Mouse (Mus musculus): ENCODE results near the gene Nfx1. TPM values are rescaled to one million over a fixed set of nuclear protein-coding genes. Genes with fewer than 3 reads are reported as not detected.

The Nfx1 gene
- polyA plus RNA-seq, 1 experiment from 2014 or later = 114 TPM

DNA sequence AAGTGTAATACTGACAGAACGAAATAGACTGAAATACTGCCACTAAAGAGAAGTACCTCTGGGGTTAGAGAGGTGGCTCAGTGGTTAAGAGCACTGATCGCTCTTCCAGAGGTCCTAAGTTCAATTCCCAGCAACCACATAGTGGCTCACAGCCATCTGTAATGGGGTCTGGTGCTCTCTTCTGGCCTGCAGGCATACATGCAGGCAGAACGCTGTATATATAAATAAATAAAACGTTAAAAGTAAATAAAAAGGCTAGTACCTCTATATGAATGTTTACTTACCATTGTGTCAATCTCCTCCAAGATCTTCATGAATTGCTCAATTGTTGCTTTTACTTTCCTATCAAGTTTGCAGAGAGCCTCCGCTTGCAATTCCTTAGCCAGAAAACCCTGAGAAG is 31.9 kb upstream of the Nfx1 start:
- H3K4me3 ChIP-seq (replicated peaks; ENCODE audit: low read depth, low read length) = no peak overlapping the region
- no peak overlapping the region for H3K9ac ChIP-seq (replicated peaks; ENCODE audit: low read length)
- no peaks in the 10 kb centered on the region for H3K27me3 ChIP-seq (ENCODE audit: control insufficient read depth, insufficient read depth, low read length)
- WGBS = 95% methylated on average over 5 of the region's 5 CpGs
- peaks cover 88% of the 10 kb centered on the region for H3K36me3 ChIP-seq (ENCODE audit: control insufficient read depth, insufficient read depth, low read length)
- no peaks in the 10 kb centered on the region for H3K9me3 ChIP-seq (ENCODE audit: control insufficient read depth, low read length)
- no peak for ATAC-seq (ENCODE audit: low FRiP score, low TSS enrichment)
- DNase-seq = no peak
- H3K4me2 ChIP-seq (ENCODE audit: low read length) = no peak overlapping the region
- no peak overlapping the region for H3K27ac ChIP-seq (replicated peaks; ENCODE audit: low read depth, low read length)
- no peaks in the 10 kb centered on the region for H3K4me1 ChIP-seq (ENCODE audit: control insufficient read depth, insufficient read depth, low read length)

DNA sequence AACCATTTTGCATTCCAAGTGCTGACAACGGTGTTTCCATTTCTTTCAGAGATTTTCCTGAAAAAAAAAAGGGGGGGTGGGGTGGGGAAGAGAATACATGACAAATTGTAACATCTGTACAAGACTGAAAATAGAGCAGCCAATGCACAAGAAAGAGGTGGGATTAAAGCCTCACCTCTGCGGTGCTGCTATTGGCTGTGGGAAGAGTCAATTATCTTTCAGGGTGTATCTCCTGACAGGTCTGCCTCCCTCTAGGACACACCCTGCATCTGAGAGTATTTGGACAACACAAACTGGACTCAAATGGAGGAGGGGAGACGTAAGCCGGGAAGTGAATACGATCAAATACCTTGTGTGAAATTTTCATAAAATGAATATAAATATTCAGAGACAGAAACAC is 27.1 kb upstream of the Nfx1 start:
- Histone ChIP-seq H3K4me2 (ENCODE audit: low read length) (no peak overlapping the region), H3K9ac (replicated peaks; ENCODE audit: low read length) (no peak overlapping the region), H3K27me3 (ENCODE audit: control insufficient read depth, insufficient read depth, low read length) (no peaks in the 10 kb centered on the region), H3K36me3 (ENCODE audit: control insufficient read depth, insufficient read depth, low read length) (peaks cover 69% of the 10 kb centered on the region), H3K4me1 (ENCODE audit: control insufficient read depth, insufficient read depth, low read length) (peaks cover 11% of the 10 kb centered on the region), H3K4me3 (replicated peaks; ENCODE audit: low read depth, low read length) (no peak overlapping the region), H3K9me3 (ENCODE audit: control insufficient read depth, low read length) (no peaks in the 10 kb centered on the region), H3K27ac (replicated peaks; ENCODE audit: low read depth, low read length) (no peak overlapping the region)
- ATAC-seq (ENCODE audit: low FRiP score, low TSS enrichment) (no peak), DNase-seq (no peak)
- 98% methylated on average over 5 of the region's 5 CpGs for WGBS

DNA sequence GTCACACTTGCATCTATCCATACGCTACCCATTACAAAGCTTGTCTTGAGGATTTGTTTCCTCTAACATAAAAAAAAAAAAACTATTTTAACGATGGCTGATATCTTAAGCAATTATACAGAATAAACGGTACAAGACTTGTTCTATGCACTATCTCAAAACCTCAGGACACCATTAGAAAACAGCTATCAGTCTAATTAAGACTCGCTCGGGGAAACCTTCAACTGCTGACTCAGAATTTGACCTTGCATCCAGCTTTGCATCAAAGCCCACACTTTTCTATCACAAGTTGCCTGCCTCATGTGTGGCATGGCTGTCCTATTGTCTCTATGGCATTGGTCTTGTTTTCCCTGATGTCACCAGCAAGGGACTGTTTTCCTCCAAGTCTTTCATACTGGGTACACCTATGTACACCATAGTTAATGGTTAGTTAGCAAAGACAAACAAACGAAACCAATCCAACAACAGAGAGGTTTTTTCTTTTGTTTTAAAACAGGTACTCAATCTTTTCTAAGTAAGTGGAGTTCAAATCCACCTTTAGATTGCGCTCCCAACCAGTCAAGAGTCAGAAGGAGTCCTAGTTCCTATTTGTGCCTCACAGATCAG is 24.1 kb upstream of the Nfx1 start:
- no peaks in the 10 kb centered on the region for H3K27me3 ChIP-seq (ENCODE audit: control insufficient read depth, insufficient read depth, low read length)
- H3K4me3 ChIP-seq (replicated peaks; ENCODE audit: low read depth, low read length) = peak overlapping the region; percentile 85
- no peak for DNase-seq
- peaks cover 55% of the 10 kb centered on the region for H3K36me3 ChIP-seq (ENCODE audit: control insufficient read depth, insufficient read depth, low read length)
- 94% methylated on average over 7 of the region's 7 CpGs for WGBS
- H3K4me1 ChIP-seq (ENCODE audit: control insufficient read depth, insufficient read depth, low read length) = peaks cover 17% of the 10 kb centered on the region
- H3K9me3 ChIP-seq (ENCODE audit: control insufficient read depth, low read length) = no peaks in the 10 kb centered on the region
- no peak overlapping the region for H3K27ac ChIP-seq (replicated peaks; ENCODE audit: low read depth, low read length)
- H3K9ac ChIP-seq (replicated peaks; ENCODE audit: low read length) = peak overlapping the region; percentile 86; the same call in 1 of the 2 replicates
- no peak for ATAC-seq (ENCODE audit: low FRiP score, low TSS enrichment)
- H3K4me2 ChIP-seq (ENCODE audit: low read length) = peak overlapping the region; percentile 63

DNA sequence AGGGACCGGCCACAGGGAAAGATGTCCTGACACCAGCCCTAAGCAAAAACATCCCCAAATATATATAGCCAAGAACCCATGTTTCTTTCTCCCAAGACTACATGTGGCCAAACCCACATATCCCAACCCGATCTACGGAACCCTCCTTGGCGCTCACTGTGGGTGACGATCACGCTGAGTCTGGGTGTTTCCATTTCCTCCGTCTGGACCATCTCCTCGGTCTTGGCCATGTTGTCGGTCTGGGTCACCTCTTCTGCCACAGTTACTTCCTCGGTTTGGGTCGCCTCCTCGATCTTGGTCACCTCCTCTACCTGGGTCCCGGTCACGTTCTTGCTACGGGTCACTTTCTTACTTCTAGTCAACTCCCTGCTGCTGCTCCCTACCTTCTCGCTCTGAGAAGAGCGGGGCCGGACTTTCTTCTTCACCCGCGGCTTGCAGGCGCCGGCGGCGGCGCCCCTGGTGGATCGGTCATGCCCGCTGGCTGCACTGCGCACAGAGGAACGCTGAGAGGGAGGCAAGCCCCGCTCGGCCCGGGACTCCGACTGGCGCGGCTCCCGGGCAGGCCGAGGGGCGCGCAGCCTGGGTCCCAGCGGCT is 23.0 kb upstream of the Nfx1 start:
- WGBS = under 1% methylated on average over 40 of the region's 40 CpGs
- Histone ChIP-seq H3K27me3 (ENCODE audit: control insufficient read depth, insufficient read depth, low read length) (no peaks in the 10 kb centered on the region), H3K4me2 (ENCODE audit: low read length) (peak overlapping the region; percentile 63), H3K36me3 (ENCODE audit: control insufficient read depth, insufficient read depth, low read length) (peaks cover 52% of the 10 kb centered on the region), H3K4me3 (replicated peaks; ENCODE audit: low read depth, low read length) (peak overlapping the region; percentile 85), H3K9me3 (ENCODE audit: control insufficient read depth, low read length) (no peaks in the 10 kb centered on the region), H3K4me1 (ENCODE audit: control insufficient read depth, insufficient read depth, low read length) (peaks cover 17% of the 10 kb centered on the region), H3K27ac (replicated peaks; ENCODE audit: low read depth, low read length) (peak overlapping the region; percentile 84), H3K9ac (replicated peaks; ENCODE audit: low read length) (peak overlapping the region; percentile 86)
- ATAC-seq (ENCODE audit: low FRiP score, low TSS enrichment) (no peak; the same call in 1 of the 2 replicates), DNase-seq (no peak)

DNA sequence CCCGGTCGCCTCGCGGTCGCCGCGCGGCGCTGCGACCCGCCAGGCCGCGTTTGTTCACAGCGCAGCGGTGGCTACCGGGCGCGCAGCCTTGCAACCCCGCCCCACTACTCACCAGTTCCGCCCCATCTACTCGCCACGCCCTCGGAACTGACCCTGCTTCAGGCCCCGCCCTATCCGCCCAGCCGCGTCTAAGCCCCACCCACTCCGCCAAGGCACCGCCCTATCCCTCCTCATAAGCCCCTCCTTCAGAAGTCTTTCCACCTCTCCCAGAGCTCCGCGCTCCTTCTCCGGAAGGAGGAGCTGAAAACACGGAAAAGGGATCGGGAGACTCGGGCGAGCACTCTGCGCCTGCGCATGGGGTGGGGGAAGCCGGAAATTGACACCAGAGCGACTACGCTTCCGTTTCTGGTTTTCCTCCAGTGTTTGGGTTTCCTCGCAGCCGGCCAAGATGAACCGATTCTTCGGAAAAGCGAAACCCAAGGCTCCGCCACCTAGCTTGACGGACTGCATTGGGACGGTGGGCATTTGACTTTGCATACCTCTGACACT is 22.5 kb upstream of the Nfx1 start, which contains the start of the genes Bag1 and Chmp5:
Gene Bag1 (minus strand): TSS at position 135 of the 549 bp plus-strand sequence.
Gene Chmp5 (plus strand): TSS at position 248 of the 549 bp plus-strand sequence.
- peak within 1 kb of the TSS; percentile 85 for H3K4me3 ChIP-seq (replicated peaks; ENCODE audit: low read depth, low read length)
- peaks cover 52% of the 10 kb centered on the region for H3K36me3 ChIP-seq (ENCODE audit: control insufficient read depth, insufficient read depth, low read length)
- peak; percentile 99 for DNase-seq
- H3K9me3 ChIP-seq (ENCODE audit: control insufficient read depth, low read length) = no peaks in the 10 kb centered on the region
- under 1% methylated on average over 50 of the region's 50 CpGs for WGBS
- H3K27me3 ChIP-seq (ENCODE audit: control insufficient read depth, insufficient read depth, low read length) = no peaks in the 10 kb centered on the region
- ATAC-seq (ENCODE audit: low FRiP score, low TSS enrichment) = peak; percentile 99
- H3K4me2 ChIP-seq (ENCODE audit: low read length) = peak within 1 kb of the TSS; percentile 66
- peaks cover 17% of the 10 kb centered on the region for H3K4me1 ChIP-seq (ENCODE audit: control insufficient read depth, insufficient read depth, low read length)
- peak within 1 kb of the TSS; percentile 84 for H3K27ac ChIP-seq (replicated peaks; ENCODE audit: low read depth, low read length)
- H3K9ac ChIP-seq (replicated peaks; ENCODE audit: low read length) = peak within 1 kb of the TSS; percentile 86

DNA sequence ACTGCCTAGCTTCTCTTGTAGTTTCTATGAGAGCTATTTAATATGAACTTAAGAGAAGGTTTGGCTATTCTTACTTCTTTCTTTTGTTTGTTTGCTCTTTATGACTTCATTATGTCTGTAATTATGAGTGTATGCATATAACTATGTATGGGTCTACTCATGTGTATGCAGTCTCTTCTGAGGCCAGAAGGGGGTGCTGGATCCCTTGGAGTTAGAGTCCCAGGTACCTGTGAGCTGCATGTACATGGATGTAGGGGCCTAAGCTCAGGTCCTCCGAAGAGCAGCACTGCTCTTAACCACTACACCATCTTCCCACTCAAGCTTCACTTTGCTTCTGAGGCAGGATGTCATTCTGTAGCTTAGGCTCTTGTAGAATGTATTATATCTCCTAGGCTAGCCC is 17.2 kb upstream of the Nfx1 start:
- H3K4me2 ChIP-seq (ENCODE audit: low read length) = no peak overlapping the region
- peaks cover 76% of the 10 kb centered on the region for H3K36me3 ChIP-seq (ENCODE audit: control insufficient read depth, insufficient read depth, low read length)
- 90% methylated on average over 1 of the region's 1 CpGs for WGBS

DNA sequence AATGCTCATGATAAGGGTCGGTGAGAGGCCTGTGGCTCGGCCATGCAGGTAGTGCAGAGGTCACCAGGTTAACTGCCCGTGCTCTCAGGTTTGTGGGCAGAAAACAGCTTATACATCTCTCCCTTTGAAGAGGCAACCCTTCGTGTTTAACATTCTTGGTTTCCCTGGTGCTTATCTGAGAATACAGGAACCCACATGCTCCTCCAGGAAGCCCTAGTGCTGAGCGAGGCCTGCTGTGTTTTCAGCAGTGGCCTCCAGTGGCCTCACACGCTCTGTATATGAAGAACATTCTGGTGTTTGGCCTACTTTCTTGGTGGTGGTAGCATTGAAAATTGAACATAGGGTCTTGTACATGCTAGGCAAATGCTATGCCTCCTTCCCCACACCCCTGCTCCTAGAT is 14.8 kb upstream of the Nfx1 start:
- DNase-seq (no peak), ATAC-seq (ENCODE audit: low FRiP score, low TSS enrichment) (no peak)
- 94% methylated on average over 6 of the region's 6 CpGs for WGBS
- no peaks in the 10 kb centered on the region for H3K9me3 ChIP-seq (ENCODE audit: control insufficient read depth, low read length)
- no peak overlapping the region for H3K4me2 ChIP-seq (ENCODE audit: low read length)
- H3K27me3 ChIP-seq (ENCODE audit: control insufficient read depth, insufficient read depth, low read length) = no peaks in the 10 kb centered on the region
- peaks cover 91% of the 10 kb centered on the region for H3K36me3 ChIP-seq (ENCODE audit: control insufficient read depth, insufficient read depth, low read length)
- no peak overlapping the region for H3K4me3 ChIP-seq (replicated peaks; ENCODE audit: low read depth, low read length)
- no peak overlapping the region for H3K9ac ChIP-seq (replicated peaks; ENCODE audit: low read length)
- no peaks in the 10 kb centered on the region for H3K4me1 ChIP-seq (ENCODE audit: control insufficient read depth, insufficient read depth, low read length)
- H3K27ac ChIP-seq (replicated peaks; ENCODE audit: low read depth, low read length) = no peak overlapping the region

More for the DNA sequence above, 17.2 kb upstream of the Nfx1 start:
- no peaks in the 10 kb centered on the region for H3K27me3 ChIP-seq (ENCODE audit: control insufficient read depth, insufficient read depth, low read length)
- no peak for ATAC-seq (ENCODE audit: low FRiP score, low TSS enrichment)
- H3K27ac ChIP-seq (replicated peaks; ENCODE audit: low read depth, low read length) = no peak overlapping the region
- H3K4me3 ChIP-seq (replicated peaks; ENCODE audit: low read depth, low read length) = no peak overlapping the region
- H3K4me1 ChIP-seq (ENCODE audit: control insufficient read depth, insufficient read depth, low read length) = peaks cover 6% of the 10 kb centered on the region
- no peaks in the 10 kb centered on the region for H3K9me3 ChIP-seq (ENCODE audit: control insufficient read depth, low read length)
- no peak overlapping the region for H3K9ac ChIP-seq (replicated peaks; ENCODE audit: low read length)
- no peak for DNase-seq

DNA sequence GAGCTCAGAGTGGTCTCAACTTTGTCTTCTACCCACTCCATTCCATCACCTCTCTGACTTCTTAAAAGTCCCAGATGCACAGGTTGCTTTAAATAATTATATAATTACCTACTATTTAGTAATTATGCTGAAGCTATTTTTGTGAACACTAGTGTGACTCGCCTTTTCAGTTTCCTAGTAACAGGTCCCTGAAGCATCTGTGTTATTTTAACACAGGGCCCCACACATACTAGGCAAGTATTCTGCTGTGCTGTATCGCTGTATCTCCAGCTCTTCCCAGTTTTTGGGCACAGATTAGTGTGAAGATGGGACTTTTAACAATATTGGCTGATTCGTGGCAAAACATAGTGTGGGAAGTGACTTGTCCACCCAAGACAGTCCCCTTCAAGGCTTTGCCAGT is 7.2 kb upstream of the Nfx1 start:
- Histone ChIP-seq H3K27me3 (ENCODE audit: control insufficient read depth, insufficient read depth, low read length) (no peaks in the 10 kb centered on the region), H3K36me3 (ENCODE audit: control insufficient read depth, insufficient read depth, low read length) (peaks cover 85% of the 10 kb centered on the region), H3K9ac (replicated peaks; ENCODE audit: low read length) (no peak overlapping the region), H3K4me3 (replicated peaks; ENCODE audit: low read depth, low read length) (no peak overlapping the region), H3K4me2 (ENCODE audit: low read length) (no peak overlapping the region), H3K9me3 (ENCODE audit: control insufficient read depth, low read length) (no peaks in the 10 kb centered on the region), H3K27ac (replicated peaks; ENCODE audit: low read depth, low read length) (no peak overlapping the region), H3K4me1 (ENCODE audit: control insufficient read depth, insufficient read depth, low read length) (no peaks in the 10 kb centered on the region)
- 94% methylated on average over 3 of the region's 3 CpGs for WGBS
- no peak for DNase-seq
- ATAC-seq (ENCODE audit: low FRiP score, low TSS enrichment) = no peak

DNA sequence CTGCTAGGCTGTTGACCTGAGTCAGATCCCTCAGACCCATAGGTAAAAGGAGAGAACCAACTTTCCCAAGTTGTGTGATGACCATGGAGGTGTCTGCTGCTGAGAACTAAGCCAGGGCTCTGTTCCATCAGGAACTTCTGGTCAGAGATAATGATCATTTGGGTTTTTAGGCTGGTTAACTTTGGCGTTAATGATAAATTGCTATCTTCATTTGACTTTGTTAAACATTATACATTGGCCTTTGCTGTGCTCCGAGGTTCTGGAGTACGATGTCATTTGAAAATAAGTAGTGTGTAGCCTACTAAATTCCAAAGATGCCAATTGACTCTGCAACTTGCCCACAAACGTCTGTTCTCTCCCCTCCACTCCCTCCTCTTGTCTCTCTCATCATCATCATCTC is 1.5 kb upstream of the Nfx1 start:
- WGBS = 86% methylated on average over 4 of the region's 4 CpGs
- Histone ChIP-seq H3K4me3 (replicated peaks; ENCODE audit: low read depth, low read length) (no peak overlapping the region), H3K36me3 (ENCODE audit: control insufficient read depth, insufficient read depth, low read length) (peaks cover 34% of the 10 kb centered on the region), H3K27ac (replicated peaks; ENCODE audit: low read depth, low read length) (no peak overlapping the region), H3K4me2 (ENCODE audit: low read length) (no peak overlapping the region; the same call in 1 of the 2 replicates), H3K27me3 (ENCODE audit: control insufficient read depth, insufficient read depth, low read length) (no peaks in the 10 kb centered on the region), H3K9me3 (ENCODE audit: control insufficient read depth, low read length) (no peaks in the 10 kb centered on the region), H3K4me1 (ENCODE audit: control insufficient read depth, insufficient read depth, low read length) (peaks cover 10% of the 10 kb centered on the region; the same call in 1 of the 2 replicates), H3K9ac (replicated peaks; ENCODE audit: low read length) (no peak overlapping the region)
- DNase-seq (no peak), ATAC-seq (ENCODE audit: low FRiP score, low TSS enrichment) (no peak)
